Mouse (Mus musculus) thymus, postnatal 36 days (tissue): ENCODE data around the gene Gm5767.
"Not testable (repeated sequence)": the region's sequence is repeated elsewhere in the genome, so short reads cannot be mapped to it uniquely, and the experiment has no call there.

ENCODE experiments used
- DNase-seq, 2 experiments: peaks; one replicate each; pipeline ENCODE4 v3.0.0; 2022; ENCODE audit warnings: mixed read lengths in 2 of 2

The Gm5767 gene

DNA sequence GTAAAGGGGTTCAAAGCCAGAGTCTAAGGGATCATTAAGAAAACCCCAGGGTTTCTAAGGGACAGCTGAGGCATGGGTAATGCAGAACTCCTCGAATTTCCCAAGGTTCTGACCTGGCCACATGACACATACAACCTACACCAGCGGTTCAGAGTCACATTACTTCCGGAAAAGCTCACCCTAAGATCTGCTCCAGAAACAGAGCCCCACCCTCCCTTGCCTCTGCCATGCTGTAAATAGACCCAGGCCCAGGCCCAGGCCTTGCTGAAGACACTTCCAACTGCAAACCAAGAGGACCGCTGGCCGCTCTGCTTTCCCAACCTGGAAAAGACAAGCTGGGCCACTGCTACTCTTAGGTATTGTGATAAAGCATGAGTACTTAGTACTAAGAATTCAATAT, 34.3 kb downstream of the Gm5767 start:
- no peak for DNase-seq

DNA sequence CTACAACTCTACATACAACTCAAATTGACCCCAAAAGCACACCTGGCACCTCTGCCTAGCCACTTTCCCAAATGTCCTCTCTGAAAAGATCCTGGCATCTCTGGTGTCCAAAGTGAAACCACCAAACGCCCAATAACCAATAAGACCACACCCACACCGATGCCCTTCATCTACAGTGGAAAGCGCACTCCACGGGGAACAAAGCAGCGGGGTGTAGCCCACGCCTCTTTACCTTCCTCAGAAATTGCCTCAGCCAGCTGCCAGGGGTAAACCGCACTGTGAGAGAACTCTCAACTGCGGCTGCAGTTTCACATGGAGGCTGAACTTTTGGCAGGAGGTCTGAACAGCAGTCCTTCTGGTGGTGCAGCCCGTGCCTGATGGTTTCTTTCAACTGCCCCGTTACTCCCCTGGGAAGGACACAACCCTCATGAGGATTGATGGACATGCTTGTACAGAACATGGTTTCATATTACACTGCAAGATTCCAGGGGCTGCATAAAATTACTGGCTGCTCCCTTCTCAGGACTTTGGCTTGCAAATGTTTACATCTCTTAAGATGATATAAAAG, 35.0 kb downstream of the Gm5767 start:
- no peak for DNase-seq

DNA sequence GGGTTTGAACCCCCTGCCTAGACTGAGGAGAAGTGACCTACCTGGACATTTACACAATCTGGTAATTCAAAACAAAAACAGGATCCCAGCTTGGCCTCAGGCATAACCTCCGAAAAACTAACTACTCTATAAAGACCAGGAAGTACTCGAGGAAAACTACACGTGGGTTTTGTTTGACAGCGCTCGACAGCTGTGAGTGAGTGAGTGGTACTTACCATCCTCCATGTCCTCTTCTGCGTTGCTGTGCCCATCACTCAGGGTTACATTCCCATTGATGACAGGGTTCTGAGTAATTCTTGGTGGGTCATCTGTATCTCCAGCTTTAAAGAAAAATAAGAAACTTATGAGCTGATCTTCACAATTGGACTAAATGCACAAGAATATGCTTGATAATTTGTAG, 35.7 kb downstream of the Gm5767 start:
- no peak for DNase-seq

DNA sequence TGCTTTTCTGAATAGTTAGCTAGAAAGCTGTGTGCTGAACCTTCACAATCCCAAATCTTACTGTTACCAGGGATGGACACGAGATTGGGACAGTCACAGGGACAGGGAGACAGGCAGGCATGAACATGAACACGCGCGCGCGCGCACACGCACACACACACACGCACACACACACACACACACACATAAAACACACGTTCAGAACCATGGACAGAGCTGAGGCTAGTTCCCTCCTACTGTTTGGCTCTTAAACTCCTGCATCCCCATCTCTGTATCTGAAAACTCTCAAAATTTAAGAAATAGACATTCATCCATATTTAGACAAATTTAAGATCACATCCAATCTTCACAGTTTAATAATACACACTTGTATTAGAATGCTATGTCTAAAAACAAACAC, 37.2 kb downstream of the Gm5767 start:
- DNase-seq: no peak

DNA sequence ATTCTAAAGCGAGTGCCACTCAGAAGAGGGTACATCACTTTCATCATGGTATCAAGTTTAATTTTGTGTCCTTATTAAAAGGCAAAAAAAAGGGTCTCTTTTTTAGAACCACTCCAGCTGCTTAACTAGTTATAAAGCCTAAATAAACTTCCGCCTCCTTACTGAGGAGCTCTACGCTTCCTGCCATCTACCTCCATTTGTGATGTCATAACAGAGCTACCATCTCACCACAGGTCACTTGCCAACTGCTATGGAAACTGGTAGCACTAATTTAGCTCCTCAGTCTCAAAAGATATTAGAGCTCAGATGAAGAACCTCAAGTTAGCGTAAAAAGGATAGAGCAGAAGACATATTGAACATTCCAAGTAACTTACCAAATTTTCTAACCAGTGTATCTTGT, 39.9 kb downstream of the Gm5767 start:
- no peak for DNase-seq

DNA sequence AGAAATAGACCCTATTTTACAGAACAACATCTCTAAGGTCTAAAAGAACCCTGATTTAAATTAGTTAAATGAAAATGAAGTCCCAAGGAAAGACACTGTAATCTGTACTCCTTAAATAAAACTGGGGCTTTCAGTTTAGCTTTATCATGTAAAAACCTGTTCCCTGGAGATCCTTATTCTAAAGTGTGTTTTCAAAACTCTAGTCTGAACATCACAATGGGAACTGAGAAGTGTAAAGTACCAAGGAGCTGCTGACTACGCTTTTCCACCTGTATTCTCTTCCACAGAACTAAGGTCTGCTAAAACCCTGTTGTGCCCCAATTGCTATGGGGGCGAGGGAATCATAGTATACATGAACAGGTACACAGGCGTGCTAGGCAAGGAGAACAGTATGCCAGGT, 43.5 kb downstream of the Gm5767 start:
- DNase-seq: no peak

DNA sequence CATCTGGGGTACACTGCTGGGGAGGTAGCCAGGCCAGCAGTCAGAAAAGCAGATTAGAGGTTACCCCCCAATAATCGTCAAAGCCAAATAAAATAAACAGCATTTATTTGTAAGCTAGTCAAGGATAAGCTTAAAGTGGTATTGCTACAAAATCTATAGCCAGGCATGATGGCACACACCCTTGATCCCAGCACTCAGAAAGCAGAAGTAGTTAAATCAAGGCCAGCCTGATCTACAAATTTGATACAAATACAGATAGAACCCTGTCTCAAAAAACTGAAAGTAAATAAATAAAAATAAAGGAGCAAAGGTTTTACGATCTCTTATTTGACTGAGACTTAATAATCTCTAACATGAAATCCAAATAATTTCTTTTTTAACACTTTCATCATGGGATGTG, 45.2 kb downstream of the Gm5767 start:
- no peak for DNase-seq

DNA sequence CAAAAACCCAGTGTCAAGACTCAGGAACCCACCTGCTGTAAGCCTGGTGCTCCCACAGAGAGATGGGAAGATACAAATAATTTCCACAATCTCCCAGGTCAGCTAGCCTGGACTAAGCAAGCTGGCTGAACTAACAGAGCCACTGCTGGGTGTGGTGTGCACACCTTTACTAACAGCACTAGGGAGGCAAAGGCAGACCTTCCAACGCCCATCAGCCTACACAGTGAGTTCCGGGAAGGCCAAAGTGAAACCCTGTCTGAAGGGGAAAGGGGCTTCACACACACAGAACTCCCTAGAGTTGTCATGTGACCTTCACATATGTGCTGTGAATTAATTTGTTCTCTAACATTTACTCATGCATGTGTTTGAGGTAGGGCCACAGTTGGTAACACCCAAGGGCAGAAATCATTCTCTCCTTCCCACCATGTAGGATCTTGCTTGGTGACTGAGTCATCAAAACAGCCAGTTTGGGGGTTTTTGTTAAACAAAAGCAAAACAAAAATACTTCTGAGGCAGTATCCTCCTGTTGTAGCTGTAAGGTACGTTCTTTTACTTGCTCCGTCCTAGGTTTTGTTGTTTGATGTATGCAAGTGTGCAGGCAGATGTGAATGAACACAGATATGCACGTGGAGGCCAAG, 47.7 kb downstream of the Gm5767 start:
- DNase-seq: no peak

DNA sequence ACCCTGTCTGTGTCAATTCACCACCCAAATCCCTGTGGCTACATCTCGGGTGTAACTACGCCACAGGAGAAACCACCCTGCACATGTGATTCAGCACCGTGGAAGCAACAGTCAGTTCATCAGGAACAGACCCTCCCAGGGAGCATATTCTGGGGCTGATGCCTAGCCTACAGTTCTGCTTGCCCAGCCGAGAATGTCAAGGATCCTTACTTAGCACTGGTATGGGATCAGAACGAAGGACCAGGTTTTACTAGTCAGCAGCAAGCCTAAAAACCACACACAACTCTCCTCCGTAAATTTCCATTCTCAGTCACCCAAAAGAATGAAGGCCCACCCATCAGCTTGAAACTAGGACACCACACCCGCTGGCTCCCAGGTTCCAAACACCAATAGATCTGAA, 51.1 kb downstream of the Gm5767 start:
- DNase-seq: no peak

DNA sequence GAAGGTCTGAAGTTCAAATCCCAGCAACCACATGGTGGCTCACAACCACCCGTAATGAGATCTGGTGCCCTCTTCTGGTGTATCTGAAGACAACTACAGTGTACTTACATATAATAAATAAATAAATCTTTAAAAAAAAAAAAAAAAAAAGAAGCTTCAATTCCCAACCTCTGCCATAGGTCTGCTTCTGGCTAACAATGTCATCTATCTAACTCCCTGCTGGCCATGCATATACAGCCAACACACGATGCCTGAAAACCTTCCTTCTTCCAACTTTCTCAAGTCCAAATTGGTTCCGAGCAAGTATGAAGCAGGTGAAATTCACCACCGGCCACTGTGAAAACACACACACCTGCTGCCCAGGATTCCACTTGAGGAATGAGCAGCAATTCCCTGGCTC, 51.9 kb downstream of the Gm5767 start:
- not testable (repeated sequence) for DNase-seq
